Mouse (Mus musculus) neural tube, embryonic 14.5 days (tissue): ENCODE measurements around the gene Olfr955. TPM values are rescaled to one million over a fixed set of nuclear protein-coding genes. Genes with fewer than 3 reads are reported as not detected.

ENCODE experiments used
- polyA plus RNA-seq: library from polyadenylated mRNA; unstranded; fragments of >200 nt; fragmentation: Nextera tagmentation; extraction: Ambion mirVana; gene quantifications from 2 replicates; pipeline ENCODE4 v1.2.1, GENCODE M21; 2014

Olfr955 gene
- polyA plus RNA-seq, 1 experiment from 2014 or later = not detected

Other genes with a start within 250 kb of the Olfr955 start
- not detected in 2 replicates for gene Olfr1537, start 221.9 kb downstream of the Olfr955 start, polyA plus RNA-seq
- gene Olfr945, start 195.1 kb downstream of the Olfr955 start, polyA plus RNA-seq = not detected in 2 replicates
- not detected in 2 replicates for gene Olfr948, start 145.9 kb downstream of the Olfr955 start, polyA plus RNA-seq
- gene Olfr951, start 84.5 kb downstream of the Olfr955 start, polyA plus RNA-seq = not detected in 2 replicates
- gene Olfr952, start 44.8 kb downstream of the Olfr955 start, polyA plus RNA-seq = not detected in 2 replicates
- not detected in 2 replicates for gene Olfr954, start 15.2 kb downstream of the Olfr955 start, polyA plus RNA-seq
- not detected in 2 replicates for gene Olfr44, start 22.1 kb upstream of the Olfr955 start, polyA plus RNA-seq
- gene Olfr957, start 43.9 kb upstream of the Olfr955 start, polyA plus RNA-seq = not detected in 2 replicates
- gene Olfr958, start 82.1 kb upstream of the Olfr955 start, polyA plus RNA-seq = not detected in 2 replicates
- not detected in 2 replicates for gene Olfr959, start 103.6 kb upstream of the Olfr955 start, polyA plus RNA-seq
- 141 and 199 TPM in 2 replicates for gene AW551984, start 132.5 kb upstream of the Olfr955 start, polyA plus RNA-seq
- gene Olfr148, start 138.7 kb upstream of the Olfr955 start, polyA plus RNA-seq = not detected in 2 replicates
- gene Olfr960, start 149.4 kb upstream of the Olfr955 start, polyA plus RNA-seq = not detected in 2 replicates
- not detected in 2 replicates for gene Olfr961, start 173.1 kb upstream of the Olfr955 start, polyA plus RNA-seq
- gene Olfr963, start 195.3 kb upstream of the Olfr955 start, polyA plus RNA-seq = not detected in 2 replicates
- not detected in 2 replicates for gene Olfr149, start 235.2 kb upstream of the Olfr955 start, polyA plus RNA-seq
- gene Olfr965, start 239.4 kb upstream of the Olfr955 start, polyA plus RNA-seq = not detected in 2 replicates